8 mouse cellular contexts compared by ENCODE assay signal in genomic region chr1:151890041-151890621, GRCm38 (mm10).
DNase-seq lines count a peak whose midpoint lies in the region; ATAC-seq and TF ChIP-seq lines count a peak whose summit lies in the region.

No protein-coding gene starts in this region.

- peak overlapping the region; percentile 65 for H3K27ac ChIP-seq in lung, postnatal 0 days (ENCODE audit: low read length)
- H3K27ac ChIP-seq in stomach, embryonic 14.5 days (ENCODE audit: low read length), result peak overlapping the region; percentile 74; the same call in 1 of the 2 replicates

- H3K9ac ChIP-seq in lung, postnatal 0 days (replicated peaks; ENCODE audit: low read depth), result no peak overlapping the region
- H3K9ac ChIP-seq in stomach, embryonic 14.5 days (replicated peaks; ENCODE audit: low read depth, low read length), result no peak overlapping the region

- peak; percentile 45 for ATAC-seq in cerebellum, adult (ENCODE audit: insufficient number of reproducible peaks, low FRiP score, low TSS enrichment)
- peak; percentile 69 for ATAC-seq in lung, postnatal 0 days
- 0 out of 2 replicates have a peak, but pooled peaks have one; percentile 28 for ATAC-seq in stomach, embryonic 14.5 days (ENCODE audit: insufficient number of reproducible peaks, insufficient read depth, low FRiP score, low read depth)

- TF ChIP-seq POLR2A in brain, embryonic 14.5 days (IDR thresholded peaks at IDR 0.05; ENCODE audit: borderline replicate concordance, extremely low read depth, insufficient read depth, insufficient read length, poor library complexity, severe bottlenecking), result no peak

- no peaks in the 10 kb centered on the region for H3K36me3 ChIP-seq in lung, postnatal 0 days (ENCODE audit: insufficient read depth, low read length)
- no peaks in the 10 kb centered on the region for H3K36me3 ChIP-seq in stomach, embryonic 14.5 days (ENCODE audit: control insufficient read depth, insufficient read depth, low read length)

- no peak for TF ChIP-seq CTCF in brain, embryonic 14.5 days (IDR thresholded peaks at IDR 0.05; ENCODE audit: borderline replicate concordance, extremely low read depth, insufficient read depth, insufficient read length)
- peak; percentile 31; the same call in 1 of the 2 replicates for TF ChIP-seq CTCF in lung, postnatal 0 days (IDR thresholded peaks at IDR 0.05)

- no peaks in the 10 kb centered on the region for H3K27me3 ChIP-seq in lung, postnatal 0 days (replicated peaks; ENCODE audit: insufficient read depth, low read length)
- H3K27me3 ChIP-seq in stomach, embryonic 14.5 days (ENCODE audit: control insufficient read depth, insufficient read depth, low read length), result no peaks in the 10 kb centered on the region

- TF ChIP-seq EP300 in lung, postnatal 0 days (IDR thresholded peaks at IDR 0.05), result no peak

- H3K4me2 ChIP-seq in lung, postnatal 0 days (replicated peaks; ENCODE audit: low read depth, low read length), result no peak overlapping the region
- no peak overlapping the region for H3K4me2 ChIP-seq in stomach, embryonic 14.5 days (replicated peaks; ENCODE audit: low read depth, low read length)

- H3K4me1 ChIP-seq in lung, postnatal 0 days (ENCODE audit: insufficient read depth, low read depth, low read length), result peaks cover 10% of the 10 kb centered on the region; the same call in 1 of the 2 replicates
- peaks cover 23% of the 10 kb centered on the region for H3K4me1 ChIP-seq in stomach, embryonic 14.5 days (ENCODE audit: control insufficient read depth, insufficient read depth, low read length)

- DNase-seq in cerebellum, postnatal 4 days (ENCODE audit: low spot score in 2 of 2), result no peak
- peak; percentile 92 for DNase-seq in brain, embryonic 14.5 days (ENCODE audit: low read depth)
- peak; percentile 33 to 44 for DNase-seq in frontal cortex, postnatal 14 days (ENCODE audit: low spot score in 2 of 2)
- peak; percentile 64 to 74 for DNase-seq in kidney, postnatal 4 days
- peak; percentile 82 for DNase-seq in lung, postnatal 0 days (ENCODE audit: low spot score)
- DNase-seq in thymus, postnatal 0 days (ENCODE audit: low spot score), result no peak

- no peak overlapping the region for H3K4me3 ChIP-seq in lung, postnatal 0 days (ENCODE audit: low read depth, low read length)
- no peak overlapping the region for H3K4me3 ChIP-seq in stomach, embryonic 14.5 days (ENCODE audit: low read depth, low read length)

- 32% methylated on average over 14 of the region's 14 CpGs for WGBS in lung, postnatal 0 days
- WGBS in stomach, embryonic 14.5 days, result 51% methylated on average over 14 of the region's 14 CpGs

- H3K9me3 ChIP-seq in lung, postnatal 0 days (ENCODE audit: low read length), result no peaks in the 10 kb centered on the region
- no peaks in the 10 kb centered on the region for H3K9me3 ChIP-seq in stomach, embryonic 14.5 days (ENCODE audit: control insufficient read depth, low read depth, low read length)

Comparison
In these comparisons a context has a peak if more than half of its experiments do, and no peak if none do; other contexts are left out.
1. DNase-seq: peak in brain, embryonic 14.5 days (single experiment), frontal cortex, postnatal 14 days (2 of 2), kidney, postnatal 4 days (2 of 2) and lung, postnatal 0 days (single experiment); none in cerebellum, postnatal 4 days (0 of 2) and thymus, postnatal 0 days (single experiment).
2. Peak in every context shown above with its lines, with median percentiles within 50 percentile points of each other: ATAC-seq.